Mouse (Mus musculus): ENCODE results near the gene Enpp3.

- TF ChIP-seq POLR2A (IDR thresholded peaks at IDR 0.05; ENCODE audit: extremely low read depth, insufficient read depth, low read length) (no peak), CTCF (IDR thresholded peaks at IDR 0.05; ENCODE audit: low read depth, low read length) (no peak)
Observed at GRCm38 (mm10) chr10:24831377-24832095, 11.1 kb downstream of the Enpp3 start.
